Mouse (Mus musculus) liver, adult 2 months (tissue): ENCODE data around the gene Pank2. TPM values are rescaled to one million over a fixed set of nuclear protein-coding genes. Genes with fewer than 3 reads are reported as not detected.

ENCODE experiments used
- DNase-seq: peaks from one replicate; pipeline ENCODE4 v3.0.0-alpha.2; 2011; ENCODE audit warnings: low read depth, low spot score; ENCODE audit errors: extremely low read depth
- H3K27ac ChIP-seq: fragments of 200-500 bp; replicated peaks from 2 replicates; pipeline ENCODE4 v1.5.1; 2012; ENCODE audit warnings: low read depth, mild to moderate bottlenecking, control low read depth, inconsistent platforms, low read length; ENCODE audit not compliant: insufficient read depth
- H3K27me3 ChIP-seq: fragments of 200-500 bp; 2 replicates; pipeline ENCODE4 v1.6.1; 2012; ENCODE audit warnings: mild to moderate bottlenecking, moderate library complexity, low read length, inconsistent platforms; ENCODE audit not compliant: control insufficient read depth, insufficient read depth
- H3K36me3 ChIP-seq: fragments of 200-500 bp; 2 replicates; pipeline ENCODE4 v1.6.1; 2012; ENCODE audit warnings: low read length, inconsistent platforms; ENCODE audit not compliant: control insufficient read depth, insufficient read depth
- H3K4me1 ChIP-seq: fragments of 200-500 bp; 2 replicates; pipeline ENCODE4 v1.6.1; 2011; ENCODE audit warnings: low read length; ENCODE audit not compliant: control insufficient read depth, insufficient read depth
- H3K4me3 ChIP-seq: fragments of 200-500 bp; 2 replicates; pipeline ENCODE4 v1.5.1; 2011; ENCODE audit warnings: low read depth, mild to moderate bottlenecking, control low read depth, low read length, moderate library complexity; ENCODE audit not compliant: insufficient read depth
- H3K79me2 ChIP-seq: fragments of 200-500 bp; 2 replicates; pipeline ENCODE4 v1.6.1; 2012; ENCODE audit warnings: inconsistent platforms, mild to moderate bottlenecking, low read length, moderate library complexity; ENCODE audit not compliant: control insufficient read depth, insufficient read depth
- H3K9ac ChIP-seq: fragments of 200-500 bp; 2 replicates; pipeline ENCODE4 v1.6.1; 2012; ENCODE audit warnings: low read depth, mild to moderate bottlenecking, control low read depth, inconsistent platforms, low read length
- CTCF ChIP-seq: fragments of 200-500 bp; IDR thresholded peaks from 2 replicates; pipeline ENCODE4 v1.5.1; 2011; ENCODE audit warnings: low read depth, low read length, control low read depth
- POLR2A ChIP-seq: fragments of 200-500 bp; IDR thresholded peaks from 2 replicates; pipeline ENCODE4 v1.6.1; 2011; ENCODE audit warnings: low read length, control low read depth; ENCODE audit not compliant: insufficient read depth; ENCODE audit errors: extremely low read depth
- WGBS: fragments of 180-500 bp; shearing (Covaris S2); methylation state at CpG from one replicate; pipeline ENCODE4 v1.1.7; 2018; 5-methylcytosine and 5-hydroxymethylcytosine counted together
- polyA plus RNA-seq: library from polyadenylated mRNA; depleted of rRNA; stranded (reverse); fragments of >200 nt; gene quantifications from 2 replicates; pipeline ENCODE4 v1.2.3, GENCODE M21; 2012; rRNA removed
- total RNA-seq: library from RNA; depleted of rRNA; stranded (reverse); fragments of >200 nt; gene quantifications from 2 replicates; pipeline ENCODE4 v1.2.3, GENCODE M21; 2014; rRNA removed

The Pank2 gene
- total RNA-seq (16.0 and 16.2 TPM in 2 replicates), polyA plus RNA-seq (6.1 and 6.6 TPM in 2 replicates)

DNA sequence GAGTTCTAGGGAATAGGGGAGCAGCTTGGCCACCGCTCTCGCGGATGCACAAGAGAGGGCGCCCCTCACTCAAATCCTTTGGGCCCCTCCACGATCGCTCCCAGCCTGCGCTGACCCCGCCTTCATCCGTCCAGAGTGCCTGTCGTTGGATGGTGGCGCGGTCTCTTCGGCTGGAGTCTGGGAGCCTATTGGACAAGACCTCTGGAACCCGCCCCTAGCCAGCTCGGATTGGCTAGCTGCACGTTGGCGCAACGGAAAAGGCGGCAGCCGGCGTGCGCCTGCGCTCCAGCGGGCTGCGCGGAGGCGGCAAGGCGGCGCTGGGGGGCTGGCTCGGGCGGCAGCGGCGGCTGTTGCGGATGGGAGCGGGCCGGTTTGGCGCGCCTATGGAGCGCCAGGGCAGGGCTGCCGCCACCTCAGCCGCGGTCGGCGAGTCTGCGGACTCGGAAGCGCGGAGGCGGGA lies at the start of gene Pank2:
Pank2 (plus strand) TSS at position 283 of the 460 bp plus-strand sequence.
- Histone ChIP-seq H3K9ac (peak within 1 kb of the TSS; percentile 92), H3K27me3 (no peaks in the 10 kb centered on the region), H3K27ac (peak within 1 kb of the TSS; percentile 87), H3K36me3 (no peaks in the 10 kb centered on the region), H3K4me1 (peaks cover 8% of the 10 kb centered on the region), H3K4me3 (peak within 1 kb of the TSS; percentile 77), H3K79me2 (peaks cover 10% of the 10 kb centered on the region; the same call in 1 of the 2 replicates)
- TF ChIP-seq CTCF, result no peak
- peak; percentile 90 for TF ChIP-seq POLR2A
- under 1% methylated on average over 45 of the region's 49 CpGs for WGBS
- DNase-seq, result peak; percentile 88

GRCm38 (mm10) chr2:131213773-131214172 lies 48.5 kb upstream of the Pank2 start:
- H3K36me3 ChIP-seq, result peaks cover 2% of the 10 kb centered on the region; the same call in 1 of the 2 replicates
- H3K27me3 ChIP-seq, result no peaks in the 10 kb centered on the region
- no peak overlapping the region for H3K27ac ChIP-seq
- no peak overlapping the region for H3K4me3 ChIP-seq
- H3K4me1 ChIP-seq, result peaks cover 17% of the 10 kb centered on the region
- H3K79me2 ChIP-seq, result peaks cover 9% of the 10 kb centered on the region; the same call in 1 of the 2 replicates
- no peak overlapping the region for H3K9ac ChIP-seq
- 86% methylated on average over 7 of the region's 7 CpGs for WGBS
- DNase-seq, result no peak
- TF ChIP-seq POLR2A (no peak), CTCF (no peak)

DNA sequence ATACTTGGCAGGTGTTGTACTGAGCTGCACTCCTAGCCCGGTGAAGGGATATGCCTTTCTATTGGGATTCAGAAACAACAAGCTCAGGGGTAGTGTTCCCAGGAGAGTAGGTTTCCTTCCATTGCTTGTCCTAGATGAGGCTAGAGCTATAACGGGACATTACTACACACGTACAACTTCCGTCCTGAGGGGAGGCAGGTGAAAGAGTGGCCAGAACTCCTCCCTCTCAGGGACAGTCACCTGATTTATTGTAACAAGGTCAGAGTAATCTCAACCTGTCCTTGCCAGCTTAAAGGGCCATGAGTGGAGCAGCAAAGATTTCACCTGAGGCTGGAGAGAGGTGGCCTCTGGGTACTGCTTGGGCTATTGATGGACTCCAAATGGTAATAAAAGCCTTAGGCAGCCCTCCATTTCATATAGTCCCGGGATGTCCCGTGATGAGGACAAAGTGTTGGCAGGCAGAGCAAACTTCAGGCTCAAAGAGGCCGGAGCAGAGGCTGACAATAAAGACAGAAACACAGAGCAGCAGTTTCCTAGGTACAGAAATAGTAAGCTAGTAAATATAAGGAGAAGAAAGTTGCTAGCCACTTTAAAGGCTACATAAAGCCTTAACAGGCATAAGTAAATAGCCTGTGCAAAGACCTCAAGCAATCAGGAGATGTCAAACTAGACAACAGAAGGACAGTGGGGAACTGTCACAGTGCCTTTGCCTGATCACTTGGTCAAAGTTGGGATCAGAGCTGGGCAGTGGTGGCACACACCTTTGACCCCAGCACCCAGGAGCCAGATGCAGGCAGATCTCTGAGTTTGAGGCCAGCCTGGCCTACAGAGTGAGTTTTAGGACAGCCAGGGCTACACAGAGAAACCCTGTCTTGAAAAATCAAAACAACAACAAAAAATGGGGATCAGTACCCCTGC lies 46.1 kb upstream of the Pank2 start:
- peak; percentile 92 for DNase-seq
- TF ChIP-seq POLR2A, result no peak
- TF ChIP-seq CTCF, result no peak
- Histone ChIP-seq H3K36me3 (peaks cover 2% of the 10 kb centered on the region; the same call in 1 of the 2 replicates), H3K79me2 (peaks cover 9% of the 10 kb centered on the region; the same call in 1 of the 2 replicates), H3K9ac (peak overlapping the region; percentile 68), H3K4me3 (no peak overlapping the region; the same call in 1 of the 2 replicates), H3K27ac (peak overlapping the region; percentile 97), H3K4me1 (peaks cover 13% of the 10 kb centered on the region), H3K27me3 (no peaks in the 10 kb centered on the region)
- WGBS, result 26% methylated on average over 7 of the region's 7 CpGs

- TF ChIP-seq POLR2A, result no peak
- no peak for TF ChIP-seq CTCF
- Histone ChIP-seq H3K9ac (no peak overlapping the region), H3K27me3 (no peaks in the 10 kb centered on the region), H3K4me1 (peaks cover 23% of the 10 kb centered on the region), H3K36me3 (no peaks in the 10 kb centered on the region), H3K79me2 (no peaks in the 10 kb centered on the region), H3K4me3 (no peak overlapping the region), H3K27ac (no peak overlapping the region)
- WGBS, result 77% methylated on average over 4 of the region's 4 CpGs
- no peak for DNase-seq
These were observed 42.3 kb upstream of the Pank2 start for GRCm38 (mm10) chr2:131220030-131220429.

DNA sequence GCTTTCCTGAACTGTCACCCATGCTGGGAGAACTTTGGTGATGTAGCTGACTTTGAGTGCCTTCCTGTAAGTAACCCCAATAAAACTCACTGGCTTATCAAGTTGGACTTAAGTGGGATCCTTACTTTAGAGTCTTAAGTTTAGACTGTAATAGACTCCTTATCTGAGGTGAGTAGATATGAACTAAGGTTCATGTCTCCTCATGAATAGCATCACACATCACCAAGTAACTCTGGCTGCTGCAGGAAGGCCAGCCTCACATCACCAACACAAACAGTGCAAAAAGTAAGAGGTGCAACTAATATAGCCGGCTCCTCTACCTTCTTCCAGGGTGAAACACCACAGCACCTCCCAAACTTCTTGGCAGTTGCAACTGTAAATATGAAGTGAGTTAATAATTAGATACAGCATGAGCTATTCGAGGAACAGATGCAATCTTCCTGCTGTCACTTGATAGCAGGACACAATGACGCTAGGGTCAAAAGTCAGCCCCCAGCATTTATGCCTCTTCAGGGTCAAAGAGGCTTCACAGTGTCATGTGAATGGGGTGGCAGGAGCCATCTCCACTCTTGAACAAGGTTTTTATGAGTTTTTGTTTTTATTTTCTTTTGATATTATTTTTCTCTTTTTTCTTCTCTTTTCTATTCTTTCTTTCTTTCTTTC lies 40.3 kb upstream of the Pank2 start:
- H3K36me3 ChIP-seq, result no peaks in the 10 kb centered on the region
- H3K79me2 ChIP-seq, result no peaks in the 10 kb centered on the region
- 14% methylated on average over 3 of the region's 3 CpGs for whole genome bisulfite sequencing
- TF ChIP-seq POLR2A (no peak), CTCF (no peak)
- peak overlapping the region; percentile 43; the same call in 1 of the 2 replicates for H3K9ac ChIP-seq
- H3K4me3 ChIP-seq, result no peak overlapping the region
- peak overlapping the region; percentile 63 for H3K27ac ChIP-seq
- peaks cover 15% of the 10 kb centered on the region for H3K4me1 ChIP-seq
- no peaks in the 10 kb centered on the region for H3K27me3 ChIP-seq
- peak; percentile 99 for DNase-seq
